Mouse (Mus musculus): Measurements from ENCODE around the gene Ubl7. TPM values are rescaled to one million over a fixed set of nuclear protein-coding genes. Genes with fewer than 3 reads are reported as not detected.

Gene Ubl7
- total RNA-seq, 2 experiments from 2014 or later: 101 to 109 TPM

GRCm38 (mm10) chr9:57940349-57940794, 29.6 kb downstream of the Ubl7 start:
- peak in 1 of 2 experiments; percentile 56 for DNase-seq (ENCODE audit: extremely low spot score in 1 of 2, low spot score in 2 of 2)
- TF ChIP-seq CTCF (IDR thresholded peaks at IDR 0.05): no peak
- Histone ChIP-seq H3K4me3 (peak overlapping the region; percentile 65), H3K27ac (peak overlapping the region; percentile 93)
- intact Hi-C loops (cut with DNase I): no loop called here

GRCm38 (mm10) chr9:57940861-57941638, 30.3 kb downstream of the Ubl7 start:
- Histone ChIP-seq H3K27ac (peak overlapping the region; percentile 93), H3K4me3 (peak overlapping the region; percentile 65)
- DNase-seq (ENCODE audit: extremely low spot score in 1 of 2, low spot score in 2 of 2): no peak
- TF ChIP-seq CTCF (IDR thresholded peaks at IDR 0.05): peak; percentile 27
- intact Hi-C loops (cut with DNase I): no loop called here

GRCm38 (mm10) chr9:57942039-57942438, 31.3 kb downstream of the Ubl7 start:
- peak overlapping the region; percentile 93 for H3K27ac ChIP-seq
- H3K4me3 ChIP-seq: peak overlapping the region; percentile 65
- no peak for DNase-seq (ENCODE audit: extremely low spot score in 1 of 2, low spot score in 2 of 2)
- intact Hi-C loops (cut with DNase I): no loop called here
- no peak for TF ChIP-seq CTCF (IDR thresholded peaks at IDR 0.05)

- Histone ChIP-seq H3K27ac (peak overlapping the region; percentile 93), H3K4me3 (peak overlapping the region; percentile 65)
- TF ChIP-seq CTCF (IDR thresholded peaks at IDR 0.05): no peak
- intact Hi-C loops (cut with DNase I): no loop called here
- DNase-seq (ENCODE audit: extremely low spot score in 1 of 2, low spot score in 2 of 2): no peak
These were observed 32.3 kb downstream of the Ubl7 start for GRCm38 (mm10) chr9:57943067-57943466.

GRCm38 (mm10) chr9:57944572-57944971, 33.8 kb downstream of the Ubl7 start:
- DNase-seq (ENCODE audit: extremely low spot score in 1 of 2, low spot score in 2 of 2): peak; percentile 53 to 63
- H3K4me3 ChIP-seq: peak overlapping the region; percentile 65
- peak overlapping the region; percentile 92 for H3K27ac ChIP-seq
- intact Hi-C loops (cut with DNase I): no loop called here
- TF ChIP-seq CTCF (IDR thresholded peaks at IDR 0.05): peak; percentile 78

GRCm38 (mm10) chr9:57945771-57946616, 35.2 kb downstream of the Ubl7 start:
- intact Hi-C loops (cut with DNase I): no loop called here
- Histone ChIP-seq H3K4me3 (peak overlapping the region; percentile 32), H3K27ac (peak overlapping the region; percentile 92)
- no peak for TF ChIP-seq CTCF (IDR thresholded peaks at IDR 0.05)
- no peak for DNase-seq (ENCODE audit: extremely low spot score in 1 of 2, low spot score in 2 of 2)

GRCm38 (mm10) chr9:57947381-57948030, 36.7 kb downstream of the Ubl7 start:
- Histone ChIP-seq H3K4me3 (peak overlapping the region; percentile 32), H3K27ac (peak overlapping the region; percentile 92)
- no peak for TF ChIP-seq CTCF (IDR thresholded peaks at IDR 0.05)
- no peak for DNase-seq (ENCODE audit: extremely low spot score in 1 of 2, low spot score in 2 of 2)
- intact Hi-C loops (cut with DNase I): no loop called here

GRCm38 (mm10) chr9:57948333-57948931, 37.7 kb downstream of the Ubl7 start:
- intact Hi-C loops (cut with DNase I): no loop called here
- TF ChIP-seq CTCF (IDR thresholded peaks at IDR 0.05): no peak
- H3K27ac ChIP-seq: peak overlapping the region; percentile 92

GRCm38 (mm10) chr9:57949102-57949704, 38.4 kb downstream of the Ubl7 start:
- DNase-seq (ENCODE audit: extremely low spot score in 1 of 2, low spot score in 2 of 2): no peak
- intact Hi-C loops (cut with DNase I): no loop called here
- H3K27ac ChIP-seq: peak overlapping the region; percentile 92
- peak overlapping the region; percentile 30 for H3K4me3 ChIP-seq
- no peak for TF ChIP-seq CTCF (IDR thresholded peaks at IDR 0.05)

More at GRCm38 (mm10) chr9:57948333-57948931, 37.7 kb downstream of the Ubl7 start:
- DNase-seq (ENCODE audit: extremely low spot score in 1 of 2, low spot score in 2 of 2): no peak
- peak overlapping the region; percentile 26; the same call in 1 of the 2 replicates for H3K4me3 ChIP-seq

- DNase-seq (ENCODE audit: extremely low spot score in 1 of 2, low spot score in 2 of 2): no peak
- Histone ChIP-seq H3K27ac (peak overlapping the region; percentile 92), H3K4me3 (peak overlapping the region; percentile 30)
- intact Hi-C loops (cut with DNase I): no loop called here
- no peak for TF ChIP-seq CTCF (IDR thresholded peaks at IDR 0.05)
These were observed 39.1 kb downstream of the Ubl7 start for GRCm38 (mm10) chr9:57949879-57950278.

GRCm38 (mm10) chr9:57950519-57950918, 39.7 kb downstream of the Ubl7 start:
- H3K4me3 ChIP-seq: peak overlapping the region; percentile 30
- TF ChIP-seq CTCF (IDR thresholded peaks at IDR 0.05): no peak
- peak overlapping the region; percentile 92 for H3K27ac ChIP-seq
- peak in 1 of 2 experiments; percentile 53 for DNase-seq (ENCODE audit: extremely low spot score in 1 of 2, low spot score in 2 of 2)
- intact Hi-C loops (cut with DNase I): no loop called here
